Mouse (Mus musculus) cerebellum, postnatal 14 days (tissue): ENCODE results near the gene Arhgap15.
A peak's percentile ranks its signal among the peaks of the same experiment; 100 is the strongest.

Source experiments
- DNase-seq, 2 experiments: peaks; one replicate each; pipeline ENCODE4 v3.0.0; 2021; ENCODE audit warnings: mixed read lengths in 2 of 2

Gene Arhgap15

DNA sequence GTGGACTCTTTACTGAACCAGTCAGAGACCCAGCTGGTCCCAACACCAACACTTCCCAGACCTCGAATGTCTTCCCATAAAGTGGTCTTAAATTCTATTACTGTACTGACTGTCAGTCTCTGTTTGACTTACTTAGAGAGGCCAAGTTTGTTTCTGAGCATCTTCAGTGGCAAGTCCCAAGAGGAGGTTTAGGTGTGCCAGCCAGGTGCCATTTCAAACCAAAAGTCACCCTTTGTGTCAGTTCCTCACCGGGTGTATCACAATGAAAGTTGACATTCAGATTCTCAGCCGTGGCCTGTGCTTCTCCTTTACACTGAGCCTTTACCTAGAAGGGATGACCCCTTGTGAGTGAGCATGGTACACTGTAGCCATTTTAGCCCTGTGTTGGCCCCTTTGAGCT lies 560.5 kb downstream of the Arhgap15 start:
- no peak for DNase-seq

GRCm38 (mm10) chr2:44309556-44309955 lies 560.9 kb downstream of the Arhgap15 start:
- no peak for DNase-seq

DNA sequence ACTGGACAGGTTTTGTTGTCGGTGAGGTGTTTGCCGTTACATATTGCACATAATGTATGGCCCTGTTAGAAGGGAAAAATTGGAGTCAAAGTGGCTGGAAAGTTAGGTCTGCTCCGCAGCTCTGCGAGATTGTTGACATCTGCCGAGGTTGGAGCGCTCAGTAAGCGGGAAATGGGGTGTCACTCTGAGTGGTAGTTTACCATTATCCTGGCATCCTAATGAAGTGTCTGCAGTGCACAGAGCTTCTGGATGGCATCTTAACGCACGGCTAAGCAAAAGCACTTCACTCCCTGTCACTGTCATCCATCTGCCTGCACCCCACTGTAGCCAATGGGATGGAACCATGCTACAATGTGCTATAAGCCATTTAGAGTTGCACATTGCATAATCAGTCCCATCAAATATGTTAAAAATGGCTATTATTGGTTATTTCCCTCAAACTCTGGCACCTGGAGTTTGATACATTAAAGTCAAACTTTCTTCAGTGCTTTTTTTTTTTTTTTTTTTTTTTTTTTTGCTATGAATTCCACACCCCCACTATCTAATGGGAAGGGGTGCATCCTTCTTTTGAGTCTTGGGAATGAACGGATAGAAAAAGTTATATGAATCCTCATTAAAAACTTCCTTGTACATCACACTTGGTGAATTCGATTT lies 561.6 kb downstream of the Arhgap15 start:
- DNase-seq, result no peak

DNA sequence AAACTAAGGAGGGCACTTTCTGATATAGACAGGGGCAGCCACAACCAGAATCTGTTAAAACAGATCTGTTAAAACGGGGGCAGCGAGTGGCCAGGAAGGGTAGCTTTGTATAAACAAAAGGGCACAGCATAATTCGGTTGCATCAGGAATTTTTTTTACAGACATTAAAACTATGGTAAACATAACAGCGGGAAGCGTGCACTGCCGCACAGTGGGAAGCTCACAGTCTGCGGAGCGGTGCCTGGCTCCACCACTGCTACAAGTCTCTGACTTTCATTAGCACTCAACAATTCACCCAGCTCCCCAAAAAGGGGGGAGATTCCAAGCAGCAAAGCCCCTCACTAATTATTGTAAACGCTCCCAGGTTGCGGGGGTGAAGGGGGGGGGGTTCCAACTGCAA lies 562.6 kb downstream of the Arhgap15 start:
- DNase-seq, result no peak

DNA sequence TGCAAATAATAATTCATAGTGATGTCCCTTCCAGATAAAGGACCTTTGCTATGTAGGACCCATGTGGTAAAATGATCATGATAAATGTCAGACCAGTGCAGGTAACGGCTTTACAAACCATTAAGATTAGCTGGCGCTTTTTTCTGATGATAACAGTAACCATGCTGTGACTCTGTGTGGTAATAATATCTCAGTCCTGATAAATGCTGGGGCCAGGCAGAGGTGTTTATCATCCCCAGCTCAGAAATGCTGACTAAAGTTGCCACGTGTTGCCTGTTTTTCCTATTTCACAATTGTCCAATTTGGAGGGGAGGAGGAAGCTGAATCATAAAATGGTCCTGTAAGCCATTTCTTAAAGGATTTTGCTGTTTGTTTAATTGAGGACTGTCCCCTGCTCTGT lies 564.9 kb downstream of the Arhgap15 start:
- DNase-seq, result no peak

DNA sequence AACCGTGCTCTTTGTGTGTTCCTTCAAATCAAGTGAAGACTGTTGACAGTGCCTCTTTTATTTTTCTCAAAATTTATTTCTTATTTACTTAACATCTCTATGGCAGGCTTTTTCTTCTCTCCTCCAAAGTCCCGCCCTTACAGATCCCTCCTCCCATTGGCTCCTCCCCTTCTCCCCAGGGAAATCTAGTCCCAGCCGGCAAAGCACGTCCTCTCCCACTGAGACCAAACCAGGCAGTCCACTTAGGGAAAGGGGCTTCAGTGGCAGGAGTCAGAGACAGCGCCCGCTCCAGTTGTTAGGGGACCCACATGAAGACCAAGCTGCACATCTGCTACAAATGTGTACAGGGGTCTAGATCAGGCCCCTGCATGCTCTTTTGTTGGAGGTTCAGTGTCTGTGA lies 569.8 kb downstream of the Arhgap15 start:
- DNase-seq, result no peak

DNA sequence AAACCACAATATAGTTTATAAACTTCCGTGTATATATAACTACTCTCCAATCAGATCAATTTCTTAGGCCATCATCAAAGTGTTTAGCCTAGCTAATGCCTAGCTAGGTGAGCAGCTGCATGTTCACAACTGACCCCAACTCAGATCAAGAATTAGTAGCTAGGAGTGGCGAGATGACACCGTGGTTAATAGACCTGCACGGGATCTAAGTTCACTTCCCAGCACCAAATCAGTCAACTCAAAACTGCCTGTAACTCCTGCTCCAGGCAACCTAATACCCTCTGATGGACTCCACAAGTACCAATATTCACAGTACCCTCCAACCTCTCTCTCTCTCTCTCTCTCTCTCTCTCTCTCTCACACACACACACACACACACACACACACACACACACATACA lies 570.9 kb downstream of the Arhgap15 start:
- no peak for DNase-seq

GRCm38 (mm10) chr2:44323813-44324212 lies 575.2 kb downstream of the Arhgap15 start:
- no peak for DNase-seq

DNA sequence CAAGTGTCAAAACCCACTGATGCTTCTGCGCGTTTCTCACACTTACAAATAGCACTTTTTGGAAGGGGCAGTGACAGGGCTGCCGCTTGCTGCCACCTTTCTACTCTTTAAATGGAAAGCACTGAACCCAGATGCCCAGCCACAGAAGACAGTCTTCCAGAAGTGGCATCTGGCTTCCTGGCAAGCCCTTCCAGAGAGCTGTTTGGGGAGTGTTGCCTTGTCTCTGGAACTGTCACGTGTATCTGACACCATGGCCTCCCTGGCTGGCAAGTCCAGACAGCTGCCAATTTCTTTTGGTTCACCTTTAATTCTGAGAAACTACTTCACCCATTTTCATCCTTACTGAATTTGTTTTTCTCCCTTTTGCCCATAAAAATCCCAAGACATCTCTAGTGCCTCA lies 584.7 kb downstream of the Arhgap15 start:
- DNase-seq, result peak; percentile 40 to 41

GRCm38 (mm10) chr2:44334006-44334405 lies 585.4 kb downstream of the Arhgap15 start:
- DNase-seq, result no peak

DNA sequence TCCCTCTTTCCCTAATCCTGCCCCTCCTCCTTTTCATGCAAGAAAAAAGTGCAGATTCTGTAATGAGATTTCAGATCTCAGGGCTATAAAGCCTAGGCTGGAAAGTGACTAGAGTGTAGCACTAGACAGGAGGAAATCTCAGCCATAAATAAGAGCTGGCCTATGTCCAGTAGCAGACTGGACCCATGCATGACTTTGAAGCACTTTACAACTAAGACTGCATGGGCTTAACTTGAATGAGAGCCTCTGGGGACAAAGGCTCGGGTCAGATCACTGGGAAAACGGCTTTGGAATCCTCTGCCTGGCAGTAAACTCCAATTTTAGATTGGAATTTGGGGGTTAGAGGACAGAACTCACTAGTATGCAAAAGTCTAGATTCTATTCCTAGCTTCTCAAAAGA lies 585.9 kb downstream of the Arhgap15 start:
- no peak for DNase-seq

DNA sequence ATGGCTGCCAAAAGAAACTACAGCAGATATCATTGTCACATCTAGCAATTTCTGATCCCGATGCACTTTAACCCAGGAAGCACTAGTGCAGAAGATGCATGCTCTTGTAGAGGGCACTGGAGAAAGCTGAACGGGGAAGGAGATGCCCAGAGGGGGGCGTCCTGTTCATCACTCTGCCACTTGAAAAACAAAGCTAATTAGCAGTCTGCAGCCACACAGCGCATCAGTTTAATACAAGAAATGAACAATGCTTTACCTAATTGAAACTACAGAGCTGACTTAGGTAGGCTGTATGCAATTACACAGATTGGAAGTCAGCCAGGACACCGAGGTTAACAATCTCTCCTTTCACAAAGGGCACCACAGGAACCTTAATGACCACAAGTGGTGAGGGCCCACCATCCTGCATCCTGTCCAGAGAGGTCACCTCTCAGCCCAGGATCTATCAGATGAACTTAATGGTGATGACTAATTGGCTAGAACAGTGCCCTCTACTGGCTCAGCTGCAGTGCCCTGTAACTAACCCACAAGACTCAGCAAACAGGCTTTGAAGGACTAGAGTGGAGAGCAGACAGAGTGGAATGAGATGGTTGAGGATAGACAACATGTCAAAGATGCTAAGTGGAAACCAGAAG lies 588.2 kb downstream of the Arhgap15 start:
- peak; percentile 19 to 23 for DNase-seq

- DNase-seq, result no peak
These were observed 589.8 kb downstream of the Arhgap15 start for GRCm38 (mm10) chr2:44338467-44338866.

DNA sequence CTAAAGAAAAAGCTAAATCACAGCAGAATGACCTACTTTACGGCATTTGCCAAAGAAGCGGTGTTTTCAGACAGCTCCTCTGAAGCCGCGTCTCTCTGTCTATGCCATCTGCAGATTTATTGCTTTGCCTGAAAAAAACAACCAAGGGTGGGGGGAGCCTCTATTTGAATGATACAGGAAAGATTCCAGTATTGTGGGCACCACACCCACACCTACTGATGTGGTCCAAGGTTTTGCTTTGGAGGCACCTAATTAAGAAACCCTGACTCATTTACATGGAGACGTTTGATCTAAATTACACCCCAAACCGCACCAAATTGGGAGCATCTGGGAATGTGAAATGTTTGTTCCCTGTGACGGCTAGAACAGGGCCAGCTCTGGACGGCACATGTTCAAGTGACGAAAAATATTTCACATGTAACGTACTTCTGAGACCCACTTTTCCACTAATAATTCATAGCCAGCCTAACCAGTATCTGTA lies 592.5 kb downstream of the Arhgap15 start:
- peak in 1 of 2 experiments; percentile 22 for DNase-seq

- DNase-seq, result no peak
These were observed 596.2 kb downstream of the Arhgap15 start for GRCm38 (mm10) chr2:44344861-44345260.

DNA sequence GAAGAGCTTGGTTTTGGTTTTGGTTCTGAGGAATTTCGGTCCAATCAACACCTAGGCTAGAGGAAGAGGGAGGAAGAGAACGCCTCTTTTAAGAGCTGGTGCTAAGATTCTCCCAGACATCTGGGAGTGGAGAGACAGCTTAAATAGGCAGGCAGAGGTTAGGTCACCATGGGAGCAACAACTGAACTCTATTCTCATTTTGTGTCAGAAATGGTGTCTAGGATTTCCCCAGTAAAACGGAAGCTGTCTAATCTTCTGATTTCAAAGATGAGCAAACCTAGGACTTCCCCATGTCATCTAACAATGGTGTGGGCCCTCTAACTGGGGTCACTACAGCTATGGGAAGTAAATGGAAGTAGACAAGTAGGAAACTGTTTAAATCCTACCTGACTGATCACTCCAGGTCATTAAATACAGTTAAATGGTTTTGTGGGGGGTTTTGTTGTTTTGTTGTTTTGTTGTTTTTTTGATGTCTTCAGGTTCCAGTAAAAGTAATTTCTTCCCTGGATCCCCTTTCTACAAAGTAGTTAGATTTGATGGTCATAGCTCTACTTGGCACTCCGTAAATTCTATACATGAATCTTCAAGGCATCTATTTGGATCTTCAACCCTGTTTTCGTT lies 596.8 kb downstream of the Arhgap15 start:
- DNase-seq, result no peak

DNA sequence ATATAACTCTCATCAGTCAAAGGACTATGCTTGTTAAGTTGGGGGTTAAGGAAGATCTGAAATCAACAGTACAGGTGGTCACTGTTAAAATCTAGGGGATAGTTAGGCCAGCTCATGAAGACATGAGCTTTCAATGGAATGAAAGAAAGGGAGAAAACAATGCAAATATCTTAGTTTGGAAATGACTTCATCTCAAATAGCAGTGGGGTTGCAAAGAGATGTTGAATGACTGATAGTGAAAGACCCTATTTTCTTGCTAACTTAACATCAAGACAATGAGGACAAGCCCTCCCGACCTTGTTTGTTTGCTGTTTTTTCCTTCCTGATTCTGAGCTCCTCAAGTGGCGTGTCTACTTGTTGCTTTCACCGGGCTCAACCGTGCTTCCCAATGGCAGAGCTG lies 597.6 kb downstream of the Arhgap15 start:
- no peak for DNase-seq

- no peak for DNase-seq
These were observed 599.2 kb downstream of the Arhgap15 start for GRCm38 (mm10) chr2:44347781-44348180.

- DNase-seq, result no peak
These were observed 600.5 kb downstream of the Arhgap15 start for GRCm38 (mm10) chr2:44349101-44349500.

DNA sequence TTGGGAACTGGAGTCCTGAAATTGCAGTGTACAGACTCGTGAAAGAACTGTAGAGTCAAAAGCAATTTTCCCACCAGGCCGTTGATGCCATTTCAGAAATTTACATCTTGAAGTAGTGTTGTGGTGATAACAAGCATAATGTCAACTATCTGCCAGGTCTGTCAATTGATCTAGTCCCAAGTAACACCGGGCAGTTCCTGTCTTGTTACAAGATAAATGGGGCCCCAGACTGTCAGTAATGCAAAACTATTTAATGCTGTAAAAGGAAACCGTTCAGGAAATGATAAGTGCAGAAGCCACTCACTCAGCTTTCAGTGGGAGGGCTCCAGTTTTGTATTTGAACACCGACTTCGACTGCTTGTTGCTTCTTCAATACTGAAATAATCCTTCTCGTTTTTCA lies 604.3 kb downstream of the Arhgap15 start:
- DNase-seq, result no peak

DNA sequence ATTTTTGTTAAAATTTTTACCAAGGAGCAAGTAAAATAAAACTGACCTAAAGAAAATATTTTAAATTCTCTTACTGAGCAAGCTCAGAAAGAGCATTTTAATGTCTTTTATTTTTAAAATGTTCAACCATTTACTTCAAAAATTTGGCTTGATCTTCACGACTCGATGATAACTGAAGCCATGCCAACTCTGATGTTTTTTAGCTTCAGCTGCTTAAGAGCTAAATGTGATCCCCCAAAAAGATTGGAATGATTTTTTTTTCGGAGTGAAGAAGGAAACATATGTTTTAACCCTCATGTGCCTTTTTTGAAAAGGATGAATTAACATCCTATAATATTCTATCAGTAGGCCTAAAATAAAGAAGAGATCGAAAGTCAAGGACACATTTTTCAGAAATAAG lies 605.0 kb downstream of the Arhgap15 start:
- DNase-seq, result no peak

DNA sequence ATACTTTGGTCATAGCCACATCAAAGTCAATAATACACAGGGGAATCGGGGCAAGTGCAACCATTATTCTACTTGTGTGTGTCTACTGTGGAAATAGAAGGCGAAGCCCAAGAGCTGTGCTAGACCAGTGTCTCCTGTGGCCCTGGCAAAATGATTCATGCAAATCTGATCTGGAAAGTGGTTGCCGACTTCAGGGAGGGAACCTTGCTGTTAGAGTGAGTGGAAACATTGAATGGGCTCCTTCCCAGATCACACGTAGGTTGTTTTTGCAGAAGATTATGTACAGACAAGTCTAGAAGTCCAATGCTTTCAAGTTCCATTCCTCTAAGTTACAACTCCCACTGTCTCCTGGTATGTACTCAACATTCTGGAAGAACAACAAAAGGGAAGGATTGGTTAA lies 606.2 kb downstream of the Arhgap15 start:
- DNase-seq, result no peak

- peak; percentile 9 to 18 for DNase-seq
These were observed 606.7 kb downstream of the Arhgap15 start for GRCm38 (mm10) chr2:44355316-44355715.

GRCm38 (mm10) chr2:44356248-44356886 lies 607.7 kb downstream of the Arhgap15 start:
- DNase-seq, result no peak
